Mouse (Mus musculus) lung, embryonic 14.5 days (tissue): ENCODE results near the gene D11Wsu47e. TPM values are rescaled to one million over a fixed set of nuclear protein-coding genes. Genes with fewer than 3 reads are reported as not detected.

ENCODE experiments used
- ATAC-seq: fragments of 200-750 bp; cut with Nextera tagmentation; 2 replicates; pipeline ENCODE4 v1.8.0; 2017; ENCODE audit warnings: mild to moderate bottlenecking, moderate TSS enrichment, moderate library complexity; ENCODE audit not compliant: insufficient read depth
- DNase-seq: peaks from one replicate; pipeline ENCODE4 v3.0.0-alpha.2; 2015
- H3K27ac ChIP-seq: fragments of 300-500 bp; sonication (generic); 2 replicates; pipeline ENCODE4 v1.5.1; 2014; ENCODE audit warnings: low read depth, mild to moderate bottlenecking, moderate library complexity
- H3K27me3 ChIP-seq: fragments of 300-500 bp; sonication (generic); 2 replicates; pipeline ENCODE4 v1.6.1; 2014; ENCODE audit warnings: low read length, control low read depth; ENCODE audit not compliant: insufficient read depth
- H3K36me3 ChIP-seq: fragments of 300-500 bp; sonication (generic); 2 replicates; pipeline ENCODE4 v1.6.1; 2014; ENCODE audit warnings: control low read depth; ENCODE audit not compliant: insufficient read depth
- H3K4me1 ChIP-seq: fragments of 300-500 bp; sonication (generic); 2 replicates; pipeline ENCODE4 v1.6.1; 2014; ENCODE audit warnings: antibody characterized with exemption, control low read depth; ENCODE audit not compliant: insufficient read depth
- H3K4me2 ChIP-seq: fragments of 300-500 bp; sonication (generic); 2 replicates; pipeline ENCODE4 v1.6.1; 2014; ENCODE audit warnings: mild to moderate bottlenecking
- H3K4me3 ChIP-seq: fragments of 300-500 bp; sonication (generic); 2 replicates; pipeline ENCODE4 v1.5.1; 2014; ENCODE audit warnings: low read depth, low read length
- H3K9ac ChIP-seq: fragments of 300-500 bp; sonication (generic); 2 replicates; pipeline ENCODE4 v1.6.1; 2014
- H3K9me3 ChIP-seq: fragments of 300-500 bp; sonication (generic); 2 replicates; pipeline ENCODE4 v1.6.1; 2016; ENCODE audit warnings: low read depth, low read length, control low read depth
- CTCF ChIP-seq: IDR thresholded peaks from 2 replicates; pipeline ENCODE4 v1.5.1; 2016; ENCODE audit warnings: antibody characterized with exemption, low read depth
- WGBS: fragments of 180-500 bp; shearing (Covaris S2); extraction: QIAGEN DNeasy Blood & Tissue Kit; methylation state at CpG from one replicate; pipeline ENCODE4 v1.1.7; 2014; 5-methylcytosine and 5-hydroxymethylcytosine counted together
- polyA plus RNA-seq: library from polyadenylated mRNA; unstranded; fragments of >200 nt; fragmentation: Nextera tagmentation; extraction: Ambion mirVana; gene quantifications from 2 replicates; pipeline ENCODE4 v1.2.1, GENCODE M21; 2014

The D11Wsu47e gene
- polyA plus RNA-seq, 1 experiment from 2014 or later: 22.9 TPM

GRCm38 (mm10) chr11:113649353-113650210, 34.6 kb upstream of the D11Wsu47e start, which contains the start of gene Slc39a11:
Gene Slc39a11 (minus strand): TSS chr11:113650079.
- H3K27ac ChIP-seq: peak within 1 kb of the TSS; percentile 83
- ATAC-seq: peak; percentile 85
- peaks cover 32% of the 10 kb centered on the region for H3K36me3 ChIP-seq
- H3K9me3 ChIP-seq: no peaks in the 10 kb centered on the region
- peaks cover 11% of the 10 kb centered on the region for H3K4me1 ChIP-seq
- TF ChIP-seq CTCF: no peak
- peak within 1 kb of the TSS; percentile 95 for H3K4me3 ChIP-seq
- H3K4me2 ChIP-seq: peak within 1 kb of the TSS; percentile 85
- peak within 1 kb of the TSS; percentile 96 for H3K9ac ChIP-seq
- 0 out of 2 replicates have a peak, but pooled peaks cover 4% of the 10 kb centered on the region for H3K27me3 ChIP-seq
- WGBS: under 1% methylated on average over 91 of the region's 91 CpGs
- DNase-seq: peak; percentile 86

DNA sequence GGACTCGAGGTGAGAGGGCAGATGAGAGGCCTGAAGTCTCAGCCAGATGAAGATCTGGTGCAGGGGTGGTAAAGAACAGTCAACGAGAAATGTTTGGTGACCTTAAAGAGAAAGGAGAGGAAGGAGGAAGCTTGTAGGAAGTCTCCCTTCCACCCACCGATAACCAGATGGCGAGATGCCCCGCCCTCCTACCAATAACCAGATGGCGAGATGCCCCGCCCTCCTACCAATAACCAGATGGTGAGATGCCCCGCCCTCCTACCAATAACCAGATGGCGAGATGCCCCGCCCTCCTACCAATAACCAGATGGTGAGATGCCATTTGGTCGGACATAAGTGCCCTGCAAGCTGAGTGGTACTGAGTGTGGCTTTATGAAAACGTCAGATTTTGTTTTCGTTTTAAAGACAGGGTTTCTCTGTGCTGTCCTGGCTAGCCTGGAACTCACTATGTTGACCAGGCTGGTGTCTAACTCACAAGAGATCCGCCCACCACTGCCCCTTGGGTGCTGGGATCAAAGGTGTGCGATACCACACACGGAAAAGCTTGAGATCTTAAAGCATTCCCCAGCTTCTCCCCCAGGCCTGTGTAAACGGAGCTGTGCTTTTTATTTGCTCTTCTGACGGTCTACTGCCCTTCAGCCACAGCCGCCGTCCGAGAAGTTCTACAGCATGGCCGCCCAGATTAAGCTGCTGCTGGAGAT, 32.9 kb upstream of the D11Wsu47e start:
- H3K9me3 ChIP-seq: no peaks in the 10 kb centered on the region
- no peak for TF ChIP-seq CTCF
- DNase-seq: no peak
- peaks cover 11% of the 10 kb centered on the region for H3K4me1 ChIP-seq
- H3K4me3 ChIP-seq: no peak overlapping the region
- H3K4me2 ChIP-seq: peak overlapping the region; percentile 85; the same call in 1 of the 2 replicates
- H3K27me3 ChIP-seq: 0 out of 2 replicates have a peak, but pooled peaks cover 4% of the 10 kb centered on the region
- H3K27ac ChIP-seq: 0 out of 2 replicates have a peak overlapping the region, but pooled peaks have one; percentile 9
- ATAC-seq: no peak
- no peak overlapping the region for H3K9ac ChIP-seq
- H3K36me3 ChIP-seq: peaks cover 50% of the 10 kb centered on the region
- WGBS: 61% methylated on average over 22 of the region's 22 CpGs

- Histone ChIP-seq H3K36me3 (peaks cover 55% of the 10 kb centered on the region), H3K9ac (no peak overlapping the region), H3K27me3 (0 out of 2 replicates have a peak, but pooled peaks cover 4% of the 10 kb centered on the region), H3K4me3 (no peak overlapping the region), H3K4me1 (peaks cover 11% of the 10 kb centered on the region), H3K4me2 (no peak overlapping the region), H3K27ac (0 out of 2 replicates have a peak overlapping the region, but pooled peaks have one; percentile 9), H3K9me3 (no peaks in the 10 kb centered on the region)
- ATAC-seq (no peak), DNase-seq (peak; percentile 70)
- peak; percentile 63 for TF ChIP-seq CTCF
- 38% methylated on average over 8 of the region's 8 CpGs for WGBS
Measured at GRCm38 (mm10) chr11:113651907-113652273, 32.3 kb upstream of the D11Wsu47e start.

- Histone ChIP-seq H3K9ac (no peak overlapping the region), H3K4me1 (peaks cover 11% of the 10 kb centered on the region), H3K36me3 (peaks cover 61% of the 10 kb centered on the region), H3K9me3 (no peaks in the 10 kb centered on the region), H3K27me3 (0 out of 2 replicates have a peak, but pooled peaks cover 2% of the 10 kb centered on the region), H3K27ac (no peak overlapping the region), H3K4me3 (no peak overlapping the region), H3K4me2 (no peak overlapping the region)
- DNase-seq: no peak
- ATAC-seq: no peak
- WGBS: 92% methylated on average over 6 of the region's 6 CpGs
- no peak for TF ChIP-seq CTCF
Measured at GRCm38 (mm10) chr11:113652516-113652915, 31.7 kb upstream of the D11Wsu47e start.

GRCm38 (mm10) chr11:113654105-113654504, 30.1 kb upstream of the D11Wsu47e start:
- Histone ChIP-seq H3K4me1 (peaks cover 3% of the 10 kb centered on the region), H3K27me3 (no peaks in the 10 kb centered on the region), H3K4me3 (no peak overlapping the region), H3K4me2 (no peak overlapping the region), H3K36me3 (peaks cover 77% of the 10 kb centered on the region), H3K9me3 (no peaks in the 10 kb centered on the region), H3K9ac (no peak overlapping the region), H3K27ac (no peak overlapping the region)
- DNase-seq (no peak), ATAC-seq (no peak)
- WGBS: 89% methylated on average over 15 of the region's 15 CpGs
- no peak for TF ChIP-seq CTCF

- peaks cover 83% of the 10 kb centered on the region for H3K36me3 ChIP-seq
Measured at GRCm38 (mm10) chr11:113654561-113655270, 29.5 kb upstream of the D11Wsu47e start.

More at GRCm38 (mm10) chr11:113654561-113655270, 29.5 kb upstream of the D11Wsu47e start:
- H3K9ac ChIP-seq: no peak overlapping the region
- no peak for ATAC-seq
- no peak overlapping the region for H3K4me2 ChIP-seq
- no peak overlapping the region for H3K4me3 ChIP-seq
- H3K27ac ChIP-seq: no peak overlapping the region
- 74% methylated on average over 18 of the region's 18 CpGs for WGBS
- no peak for TF ChIP-seq CTCF
- H3K27me3 ChIP-seq: no peaks in the 10 kb centered on the region
- H3K4me1 ChIP-seq: peaks cover 3% of the 10 kb centered on the region; the same call in 1 of the 2 replicates
- DNase-seq: no peak
- no peaks in the 10 kb centered on the region for H3K9me3 ChIP-seq
